ENCODE assay signal across 22 mouse cellular contexts in genomic region chr14:16522852-16523251, GRCm38 (mm10).
"Had no signal": no experiment of that assay in that cellular context is flagged by ENCODE, and none has a peak within 500 bp of the region (broad histone marks: within the 10 kb centered on the region; RNA-seq: fewer than 3 reads in every experiment).

No protein-coding gene starts in this region.

- H3K9ac ChIP-seq: limb, embryonic 13.5 days; liver, embryonic 12.5 days; liver, embryonic 15.5 days; lung, embryonic 15.5 days; midbrain, embryonic 13.5 days; stomach, embryonic 15.5 days had no signal

- H3K27me3 ChIP-seq: limb, embryonic 13.5 days; liver, embryonic 12.5 days; liver, embryonic 15.5 days; lung, embryonic 15.5 days; midbrain, embryonic 13.5 days; stomach, embryonic 15.5 days had no signal

- H3K27ac ChIP-seq: limb, embryonic 13.5 days; liver, embryonic 12.5 days; liver, embryonic 15.5 days; lung, embryonic 15.5 days; macrophage; midbrain, embryonic 10.5 days; midbrain, embryonic 13.5 days; stomach, embryonic 15.5 days had no signal

- ATAC-seq: liver, embryonic 12.5 days; midbrain, embryonic 13.5 days; midbrain, embryonic 16.5 days had no signal

- H3K4me3 ChIP-seq: limb, embryonic 13.5 days; liver, embryonic 12.5 days; liver, embryonic 15.5 days; lung, embryonic 15.5 days; midbrain, embryonic 10.5 days; midbrain, embryonic 13.5 days; myocyte; stomach, embryonic 15.5 days had no signal

- H3K4me1 ChIP-seq: liver, embryonic 12.5 days; liver, embryonic 15.5 days; lung, embryonic 15.5 days; stomach, embryonic 15.5 days had no signal

- H3K4me2 ChIP-seq: limb, embryonic 13.5 days; liver, embryonic 12.5 days; liver, embryonic 15.5 days; lung, embryonic 15.5 days; midbrain, embryonic 13.5 days; stomach, embryonic 15.5 days had no signal

- H3K9me3 ChIP-seq: limb, embryonic 13.5 days; liver, embryonic 12.5 days; liver, embryonic 15.5 days; lung, embryonic 15.5 days; midbrain, embryonic 10.5 days; midbrain, embryonic 13.5 days; stomach, embryonic 15.5 days had no signal

- DNase-seq: kidney, adult 18-20 months; kidney, adult 9 months; kidney, postnatal 14 days; kidney, postnatal 4 days; left cerebral cortex, postnatal 4 days; liver; lung, adult 18-20 months; lung, postnatal 14 days; right cerebral cortex, postnatal 25 days; spleen, adult 18-20 months; thymus, adult 18-20 months; thymus, postnatal 36 days had no signal

- H3K36me3 ChIP-seq: limb, embryonic 13.5 days; liver, embryonic 12.5 days; liver, embryonic 15.5 days; lung, embryonic 15.5 days; midbrain, embryonic 10.5 days; midbrain, embryonic 13.5 days had no signal
